ENCODE assay signal across 7 mouse cellular contexts in genomic region chr5:143528308-143528683, GRCm38 (mm10). TPM values are rescaled to one million over a fixed set of nuclear protein-coding genes. Genes with fewer than 3 reads are reported as not detected.
DNase-seq lines count a peak whose midpoint lies in the region; ATAC-seq and TF ChIP-seq lines count a peak whose summit lies in the region.

No protein-coding gene starts in this region.

- no peak for TF ChIP-seq POLR2A in embryonic fibroblast, embryonic 13.5 days (IDR thresholded peaks at IDR 0.05; ENCODE audit: low read depth, low read length)
- no peak for TF ChIP-seq POLR2A in olfactory bulb, adult 2 months (IDR thresholded peaks at IDR 0.05; ENCODE audit: insufficient read depth, low read depth, low read length)

- H3K4me2 ChIP-seq in lung, postnatal 0 days (replicated peaks; ENCODE audit: low read depth, low read length) = peak overlapping the region; percentile 76

- no peak for TF ChIP-seq EP300 in lung, postnatal 0 days (IDR thresholded peaks at IDR 0.05)

- H3K9ac ChIP-seq in lung, postnatal 0 days (replicated peaks; ENCODE audit: low read depth) = peak overlapping the region; percentile 100

- ATAC-seq in lung, postnatal 0 days = peak; percentile 5

- H3K27ac ChIP-seq in lung, postnatal 0 days (ENCODE audit: low read length) = peak overlapping the region; percentile 100
- peak overlapping the region; percentile 49 for H3K27ac ChIP-seq in embryonic fibroblast, embryonic 13.5 days (ENCODE audit: insufficient read depth, low read length)
- peak overlapping the region; percentile 100 for H3K27ac ChIP-seq in limb, embryonic 10.5 days
- H3K27ac ChIP-seq in olfactory bulb, adult 2 months (ENCODE audit: insufficient read depth, low read depth, low read length) = peak overlapping the region; percentile 85

- H3K27me3 ChIP-seq in lung, postnatal 0 days (replicated peaks; ENCODE audit: insufficient read depth, low read length) = no peaks in the 10 kb centered on the region
- H3K27me3 ChIP-seq in limb, embryonic 10.5 days (ENCODE audit: low read depth, poor library complexity, severe bottlenecking) = no peaks in the 10 kb centered on the region

- 12% methylated on average over 7 of the region's 7 CpGs for WGBS in lung, postnatal 0 days
- 23% methylated on average over 7 of the region's 7 CpGs for WGBS in limb, embryonic 10.5 days
- 15% methylated on average over 7 of the region's 7 CpGs for WGBS in olfactory bulb, adult 2 months

- no peaks in the 10 kb centered on the region for H3K9me3 ChIP-seq in lung, postnatal 0 days (ENCODE audit: low read length)
- no peaks in the 10 kb centered on the region for H3K9me3 ChIP-seq in limb, embryonic 10.5 days (replicated peaks)

- peaks cover 15% of the 10 kb centered on the region for H3K4me1 ChIP-seq in lung, postnatal 0 days (ENCODE audit: insufficient read depth, low read depth, low read length)
- H3K4me1 ChIP-seq in embryonic fibroblast, embryonic 13.5 days (ENCODE audit: control insufficient read depth, insufficient read depth, low read length) = peaks cover 4% of the 10 kb centered on the region; the same call in 1 of the 2 replicates
- peaks cover 24% of the 10 kb centered on the region for H3K4me1 ChIP-seq in limb, embryonic 10.5 days
- peaks cover 5% of the 10 kb centered on the region; the same call in 1 of the 2 replicates for H3K4me1 ChIP-seq in olfactory bulb, adult 2 months (ENCODE audit: control insufficient read depth, insufficient read depth, low read length)

- H3K4me3 ChIP-seq in lung, postnatal 0 days (ENCODE audit: low read depth, low read length) = peak overlapping the region; percentile 99
- H3K4me3 ChIP-seq in embryonic fibroblast, embryonic 13.5 days (ENCODE audit: insufficient read depth, low read length) = peak overlapping the region; percentile 48
- peak overlapping the region; percentile 100 for H3K4me3 ChIP-seq in limb, embryonic 10.5 days
- H3K4me3 ChIP-seq in olfactory bulb, adult 2 months (ENCODE audit: insufficient read depth, low read depth, low read length) = peak overlapping the region; percentile 100

- no peak for TF ChIP-seq CTCF in lung, postnatal 0 days (IDR thresholded peaks at IDR 0.05)
- TF ChIP-seq CTCF in embryonic fibroblast, embryonic 13.5 days (IDR thresholded peaks at IDR 0.05; ENCODE audit: borderline replicate concordance, insufficient read depth, low read length) = no peak
- no peak for TF ChIP-seq CTCF in olfactory bulb, adult 2 months (IDR thresholded peaks at IDR 0.05; ENCODE audit: insufficient read depth, low read depth, low read length)

- no peak for DNase-seq in lung, postnatal 0 days (ENCODE audit: low spot score)
- DNase-seq in lung, postnatal 10 days = no peak
- no peak for DNase-seq in limb, embryonic 10.5 days (ENCODE audit: low spot score)
- no peak for DNase-seq in spleen, postnatal 4 days (ENCODE audit: low spot score in 2 of 2)
- no peak for DNase-seq in right cerebral cortex, postnatal 10 days (ENCODE audit: low spot score in 2 of 2)

- H3K36me3 ChIP-seq in lung, postnatal 0 days (ENCODE audit: insufficient read depth, low read length) = no peaks in the 10 kb centered on the region
- peaks cover 20% of the 10 kb centered on the region for H3K36me3 ChIP-seq in limb, embryonic 10.5 days

RNA-seq across cellular contexts. Expression of gene Rac1, which starts 0.5 kb away (rescaled TPM):
- polyA plus RNA-seq in lung, postnatal 0 days (2015; fragmentation: Nextera tagmentation; extraction: Ambion mirVana) = 439 and 450 TPM in 2 replicates
- 474 and 478 TPM in 2 replicates for polyA plus RNA-seq in embryonic fibroblast, embryonic 13.5 days (2011; ENCODE audit: insufficient read length, low read depth, missing spikeins)
- polyA plus RNA-seq in limb, embryonic 10.5 days (2016; fragmentation: Nextera tagmentation; extraction: Ambion mirVana) = 451 and 473 TPM in 2 replicates
- 73.1 TPM in 1 of 2 replicates, not detected in the other for polyA plus RNA-seq in olfactory bulb, adult 2 months (2012; ENCODE audit: insufficient read depth, insufficient read length, low replicate concordance, missing spikeins)

Comparison
In these comparisons a context has a peak if more than half of its experiments do, and no peak if none do; other contexts are left out.
1. H3K27ac ChIP-seq: peak in every context shown above with its lines; median percentile 100 in lung, postnatal 0 days; 100 in limb, embryonic 10.5 days; 85 in olfactory bulb, adult 2 months; 49 in embryonic fibroblast, embryonic 13.5 days.
2. H3K4me3 ChIP-seq: peak in every context shown above with its lines; median percentile 100 in limb, embryonic 10.5 days; 100 in olfactory bulb, adult 2 months; 99 in lung, postnatal 0 days; 48 in embryonic fibroblast, embryonic 13.5 days.